Mouse (Mus musculus) cortical plate, adult 2 months (tissue): Measurements from ENCODE around the gene Evpl.

Experiments
- CTCF ChIP-seq: fragments of 200-500 bp; IDR thresholded peaks from 2 replicates; pipeline ENCODE4 v1.5.1; 2011; ENCODE audit warnings: mild to moderate bottlenecking, control low read depth, low read length; ENCODE audit not compliant: insufficient read depth; ENCODE audit errors: extremely low read depth
- POLR2A ChIP-seq: fragments of 200-500 bp; IDR thresholded peaks from 2 replicates; pipeline ENCODE4 v1.6.1; 2011; ENCODE audit warnings: mild to moderate bottlenecking, low read length, control low read depth; ENCODE audit not compliant: insufficient read depth; ENCODE audit errors: extremely low read depth

DNA sequence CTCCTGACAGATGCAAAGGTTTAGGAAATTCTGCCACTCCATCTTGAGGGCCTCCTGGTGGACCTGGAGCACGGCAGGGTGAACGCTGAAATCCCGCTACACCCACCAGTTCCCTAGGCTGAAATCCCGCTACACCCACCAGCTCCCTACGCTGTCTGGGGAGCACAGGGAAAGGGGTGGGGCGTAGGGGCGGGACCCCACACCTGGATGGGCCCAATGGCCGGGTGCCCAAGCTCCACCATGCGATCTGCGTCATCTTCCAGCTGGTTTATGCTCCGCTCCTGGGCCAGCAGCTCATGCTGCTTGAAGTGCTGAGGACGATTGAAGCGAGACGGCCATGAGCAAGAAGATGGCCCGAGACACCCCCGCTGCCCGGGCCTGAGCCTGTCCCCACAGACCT lies 5.5 kb downstream of the Evpl start:
- TF ChIP-seq CTCF = no peak
- TF ChIP-seq POLR2A = no peak
